Mouse (Mus musculus): ENCODE results near the gene Rsu1. TPM values are rescaled to one million over a fixed set of nuclear protein-coding genes. Genes with fewer than 3 reads are reported as not detected.

The Rsu1 gene
- polyA plus RNA-seq (2015; fragmentation: Nextera tagmentation; extraction: Ambion mirVana): 66.9 and 68.4 TPM in 2 replicates

GRCm38 (mm10) chr2:13271165-13271957 lies at the start of gene Rsu1:
TSS of gene Rsu1 (minus strand) at chr2:13271415.
- peak within 1 kb of the TSS; percentile 77 for H3K9ac ChIP-seq
- under 1% methylated on average over 37 of the region's 37 CpGs for WGBS
- H3K9me3 ChIP-seq: no peaks in the 10 kb centered on the region
- peak; percentile 100 for ATAC-seq (ENCODE audit: low FRiP score)
- peaks cover 6% of the 10 kb centered on the region for H3K4me1 ChIP-seq (replicated peaks)
- H3K27ac ChIP-seq: peak within 1 kb of the TSS; percentile 35
- no peaks in the 10 kb centered on the region for H3K36me3 ChIP-seq
- peak within 1 kb of the TSS; percentile 87 for H3K4me2 ChIP-seq
- H3K27me3 ChIP-seq: no peaks in the 10 kb centered on the region
- peak within 1 kb of the TSS; percentile 61 for H3K4me3 ChIP-seq

GRCm38 (mm10) chr2:13303376-13303775 lies 32.2 kb upstream of the Rsu1 start:
- Histone ChIP-seq H3K36me3 (no peaks in the 10 kb centered on the region), H3K4me3 (no peak overlapping the region), H3K4me1 (replicated peaks) (no peaks in the 10 kb centered on the region), H3K4me2 (no peak overlapping the region), H3K27me3 (no peaks in the 10 kb centered on the region), H3K27ac (no peak overlapping the region), H3K9ac (no peak overlapping the region), H3K9me3 (no peaks in the 10 kb centered on the region)
- 90% methylated on average over 3 of the region's 3 CpGs for WGBS
- ATAC-seq (ENCODE audit: low FRiP score): no peak

- H3K4me1 ChIP-seq (replicated peaks): peaks cover 4% of the 10 kb centered on the region; the same call in 1 of the 2 replicates
- no peaks in the 10 kb centered on the region for H3K36me3 ChIP-seq
- H3K27ac ChIP-seq: no peak overlapping the region
- WGBS: 29% methylated on average over 3 of the region's 3 CpGs
- H3K27me3 ChIP-seq: no peaks in the 10 kb centered on the region
- H3K9ac ChIP-seq: no peak overlapping the region
- peak; percentile 90 for ATAC-seq (ENCODE audit: low FRiP score)
- H3K4me3 ChIP-seq: no peak overlapping the region
- H3K4me2 ChIP-seq: no peak overlapping the region
- no peaks in the 10 kb centered on the region for H3K9me3 ChIP-seq
Observed at GRCm38 (mm10) chr2:13299031-13299430, 27.8 kb upstream of the Rsu1 start.

GRCm38 (mm10) chr2:13297733-13298132 lies 26.5 kb upstream of the Rsu1 start:
- Histone ChIP-seq H3K27ac (no peak overlapping the region), H3K36me3 (no peaks in the 10 kb centered on the region), H3K9me3 (no peaks in the 10 kb centered on the region), H3K4me3 (no peak overlapping the region), H3K4me1 (replicated peaks) (peaks cover 4% of the 10 kb centered on the region; the same call in 1 of the 2 replicates), H3K27me3 (no peaks in the 10 kb centered on the region), H3K4me2 (no peak overlapping the region), H3K9ac (no peak overlapping the region)
- no peak for ATAC-seq (ENCODE audit: low FRiP score)
- 43% methylated on average over 5 of the region's 5 CpGs for WGBS

GRCm38 (mm10) chr2:13290661-13291060 lies 19.4 kb upstream of the Rsu1 start:
- no peaks in the 10 kb centered on the region for H3K9me3 ChIP-seq

GRCm38 (mm10) chr2:13290070-13290469 lies 18.9 kb upstream of the Rsu1 start:
- H3K9me3 ChIP-seq: no peaks in the 10 kb centered on the region
- H3K4me1 ChIP-seq (replicated peaks): no peaks in the 10 kb centered on the region
- H3K4me3 ChIP-seq: no peak overlapping the region
- ATAC-seq (ENCODE audit: low FRiP score): no peak
- H3K27me3 ChIP-seq: no peaks in the 10 kb centered on the region
- no peak overlapping the region for H3K27ac ChIP-seq
- no peak overlapping the region for H3K4me2 ChIP-seq
- H3K36me3 ChIP-seq: no peaks in the 10 kb centered on the region
- H3K9ac ChIP-seq: no peak overlapping the region
- WGBS: 85% methylated on average over 3 of the region's 3 CpGs

More at GRCm38 (mm10) chr2:13290661-13291060, 19.4 kb upstream of the Rsu1 start:
- no peak overlapping the region for H3K4me3 ChIP-seq
- H3K27ac ChIP-seq: no peak overlapping the region
- no peak overlapping the region for H3K4me2 ChIP-seq
- H3K36me3 ChIP-seq: no peaks in the 10 kb centered on the region
- H3K9ac ChIP-seq: no peak overlapping the region
- 2% methylated on average over 1 of the region's 1 CpGs for WGBS
- H3K4me1 ChIP-seq (replicated peaks): no peaks in the 10 kb centered on the region
- H3K27me3 ChIP-seq: no peaks in the 10 kb centered on the region
- no peak for ATAC-seq (ENCODE audit: low FRiP score)

GRCm38 (mm10) chr2:13278114-13278862 lies 7.1 kb upstream of the Rsu1 start:
- no peak overlapping the region for H3K4me3 ChIP-seq
- H3K27me3 ChIP-seq: no peaks in the 10 kb centered on the region
- H3K4me2 ChIP-seq: no peak overlapping the region
- 55% methylated on average over 10 of the region's 10 CpGs for WGBS
- H3K27ac ChIP-seq: no peak overlapping the region
- H3K9ac ChIP-seq: no peak overlapping the region
- ATAC-seq (ENCODE audit: low FRiP score): peak; percentile 44
- no peaks in the 10 kb centered on the region for H3K36me3 ChIP-seq
- H3K9me3 ChIP-seq: no peaks in the 10 kb centered on the region
- no peaks in the 10 kb centered on the region for H3K4me1 ChIP-seq (replicated peaks)

GRCm38 (mm10) chr2:13275874-13276273 lies 4.7 kb upstream of the Rsu1 start:
- H3K9me3 ChIP-seq: no peaks in the 10 kb centered on the region
- H3K27ac ChIP-seq: no peak overlapping the region
- no peak for ATAC-seq (ENCODE audit: low FRiP score)
- H3K4me1 ChIP-seq (replicated peaks): peaks cover 1% of the 10 kb centered on the region
- 53% methylated on average over 7 of the region's 7 CpGs for WGBS
- H3K9ac ChIP-seq: no peak overlapping the region
- no peaks in the 10 kb centered on the region for H3K27me3 ChIP-seq
- no peak overlapping the region for H3K4me3 ChIP-seq
- no peaks in the 10 kb centered on the region for H3K36me3 ChIP-seq
- no peak overlapping the region for H3K4me2 ChIP-seq

- H3K4me1 ChIP-seq (replicated peaks): peaks cover 6% of the 10 kb centered on the region
- peak overlapping the region; percentile 61 for H3K4me3 ChIP-seq
- H3K9ac ChIP-seq: peak overlapping the region; percentile 77
- H3K27ac ChIP-seq: peak overlapping the region; percentile 35; the same call in 1 of the 2 replicates
- no peak for ATAC-seq (ENCODE audit: low FRiP score)
- WGBS: 55% methylated on average over 8 of the region's 8 CpGs
- no peaks in the 10 kb centered on the region for H3K36me3 ChIP-seq
- H3K4me2 ChIP-seq: peak overlapping the region; percentile 87
- H3K27me3 ChIP-seq: no peaks in the 10 kb centered on the region
- no peaks in the 10 kb centered on the region for H3K9me3 ChIP-seq
Observed at GRCm38 (mm10) chr2:13270736-13271135, 479 bp downstream of the Rsu1 start.

- Histone ChIP-seq H3K9me3 (no peaks in the 10 kb centered on the region), H3K4me1 (replicated peaks) (peaks cover 6% of the 10 kb centered on the region), H3K36me3 (no peaks in the 10 kb centered on the region), H3K4me2 (no peak overlapping the region), H3K4me3 (no peak overlapping the region), H3K9ac (no peak overlapping the region), H3K27ac (no peak overlapping the region), H3K27me3 (no peaks in the 10 kb centered on the region)
- WGBS: 99% methylated on average over 4 of the region's 4 CpGs
- no peak for ATAC-seq (ENCODE audit: low FRiP score)
Observed at GRCm38 (mm10) chr2:13268681-13269293, 2.4 kb downstream of the Rsu1 start.

GRCm38 (mm10) chr2:13264875-13265274 lies 6.3 kb downstream of the Rsu1 start:
- WGBS: 49% methylated on average over 4 of the region's 4 CpGs

GRCm38 (mm10) chr2:13263150-13263549 lies 8.1 kb downstream of the Rsu1 start:
- no peak overlapping the region for H3K9ac ChIP-seq
- no peak for ATAC-seq (ENCODE audit: low FRiP score)
- 83% methylated on average over 4 of the region's 4 CpGs for WGBS

More at GRCm38 (mm10) chr2:13264875-13265274, 6.3 kb downstream of the Rsu1 start:
- ATAC-seq (ENCODE audit: low FRiP score): peak; percentile 62
- Histone ChIP-seq H3K36me3 (no peaks in the 10 kb centered on the region), H3K9ac (no peak overlapping the region), H3K4me2 (no peak overlapping the region), H3K27ac (no peak overlapping the region), H3K4me3 (no peak overlapping the region), H3K27me3 (no peaks in the 10 kb centered on the region), H3K9me3 (no peaks in the 10 kb centered on the region), H3K4me1 (replicated peaks) (no peaks in the 10 kb centered on the region)

More at GRCm38 (mm10) chr2:13263150-13263549, 8.1 kb downstream of the Rsu1 start:
- H3K27ac ChIP-seq: no peak overlapping the region
- H3K9me3 ChIP-seq: no peaks in the 10 kb centered on the region
- H3K4me1 ChIP-seq (replicated peaks): no peaks in the 10 kb centered on the region
- no peak overlapping the region for H3K4me3 ChIP-seq
- no peaks in the 10 kb centered on the region for H3K36me3 ChIP-seq
- no peak overlapping the region for H3K4me2 ChIP-seq
- H3K27me3 ChIP-seq: no peaks in the 10 kb centered on the region
